Mouse (Mus musculus) MEL (cell line): ENCODE data around the gene Pi16. TPM values are rescaled to one million over a fixed set of nuclear protein-coding genes. Genes with fewer than 3 reads are reported as not detected.

ENCODE experiments used
- DNase-seq: peaks from one replicate; pipeline ENCODE4 v3.0.0; 2011; ENCODE audit warnings: low read depth, low spot score
- H3K27ac ChIP-seq: 2 replicates; pipeline ENCODE4 v1.5.1; 2012; ENCODE audit warnings: low read depth, mild to moderate bottlenecking, control low read depth, low read length, moderate library complexity; ENCODE audit not compliant: control insufficient read depth
- H3K27me3 ChIP-seq, 2 experiments: fragments of 150-350 bp in 1 of 2; sonication (generic) in 1 of 2; 2 replicates each; pipeline ENCODE4 v1.6.1; 2012; ENCODE audit warnings: low read length in 2 of 2, mild to moderate bottlenecking in 2 of 2, improper control_type of control experiment in 1 of 2, moderate library complexity in 1 of 2; ENCODE audit not compliant: insufficient read depth in 2 of 2, control insufficient read depth in 1 of 2
- H3K36me3 ChIP-seq, 2 experiments: 2 replicates each; pipeline ENCODE4 v1.6.1; 2012 to 2014; ENCODE audit warnings: low read length in 2 of 2, improper control_type of control experiment in 1 of 2, inconsistent platforms in 1 of 2, mild to moderate bottlenecking in 1 of 2; ENCODE audit not compliant: insufficient read depth in 2 of 2, control insufficient read depth in 1 of 2
- H3K4me1 ChIP-seq, 2 experiments: fragments of 150-350 bp in 1 of 2; sonication (generic) in 1 of 2; 2 replicates each; pipeline ENCODE4 v1.6.1; 2012; ENCODE audit warnings: low read length in 2 of 2, improper control_type of control experiment in 1 of 2, mild to moderate bottlenecking in 1 of 2; ENCODE audit not compliant: insufficient read depth in 2 of 2, control insufficient read depth in 1 of 2
- H3K4me3 ChIP-seq, 2 experiments: fragments of 150-350 bp in 1 of 2; sonication (generic) in 1 of 2; 2 replicates each; pipeline ENCODE4 v1.5.1; 2012; ENCODE audit warnings: low read depth in 2 of 2, low read length in 2 of 2, mild to moderate bottlenecking in 2 of 2, moderate library complexity in 2 of 2, control low read depth in 1 of 2, improper control_type of control experiment in 1 of 2; ENCODE audit not compliant: control insufficient read depth in 1 of 2, insufficient read depth in 1 of 2
- H3K79me2 ChIP-seq: 2 replicates; pipeline ENCODE4 v1.6.1; 2012; ENCODE audit warnings: mild to moderate bottlenecking, low read length, moderate library complexity; ENCODE audit not compliant: control insufficient read depth, poor library complexity, insufficient read depth
- H3K9ac ChIP-seq: 2 replicates; pipeline ENCODE4 v1.6.1; 2012; ENCODE audit warnings: low read depth, mild to moderate bottlenecking, control low read depth, low read length, moderate library complexity; ENCODE audit not compliant: control insufficient read depth, poor library complexity, severe bottlenecking
- H3K9me3 ChIP-seq: fragments of 150-350 bp; sonication (generic); replicated peaks from 2 replicates; pipeline ENCODE4 v1.6.1; 2012; ENCODE audit warnings: mild to moderate bottlenecking, low read length, improper control_type of control experiment, moderate library complexity; ENCODE audit not compliant: insufficient read depth
- BHLHE40 ChIP-seq: IDR thresholded peaks from 2 replicates; pipeline ENCODE4 v1.6.1; 2012; ENCODE audit warnings: low read depth, mild to moderate bottlenecking, inconsistent platforms, low read length, improper control_type of control experiment, borderline replicate concordance
- CHD1 ChIP-seq: IDR thresholded peaks from 2 replicates; pipeline ENCODE4 v1.6.1; 2012; ENCODE audit warnings: low read depth, mild to moderate bottlenecking, inconsistent platforms, low read length, improper control_type of control experiment
- CHD2 ChIP-seq: IDR thresholded peaks from 2 replicates; pipeline ENCODE4 v1.6.1; 2011; ENCODE audit warnings: low read length, improper control_type of control experiment
- EP300 ChIP-seq, 2 experiments: IDR thresholded peaks; 2 replicates each; pipeline ENCODE4 v1.6.1; 2011; ENCODE audit warnings: improper control_type of control experiment in 2 of 2, low read length in 2 of 2, low read depth in 1 of 2, mild to moderate bottlenecking in 1 of 2
- JUND ChIP-seq: IDR thresholded peaks from 2 replicates; pipeline ENCODE4 v1.6.1; 2011; ENCODE audit warnings: low read depth, mild to moderate bottlenecking, improper control_type of control experiment, low read length
- MEF2A ChIP-seq: IDR thresholded peaks from 2 replicates; pipeline ENCODE4 v1.6.1; 2014; ENCODE audit warnings: low read depth, mild to moderate bottlenecking, inconsistent platforms, low read length, improper control_type of control experiment; ENCODE audit not compliant: poor library complexity, insufficient replicate concordance, severe bottlenecking; ENCODE audit errors: extremely low read depth
- MXI1 ChIP-seq: IDR thresholded peaks from 2 replicates; pipeline ENCODE4 v1.6.1; 2011; ENCODE audit warnings: mild to moderate bottlenecking, low read depth, low read length, improper control_type of control experiment
- MYB ChIP-seq: IDR thresholded peaks from 2 replicates; pipeline ENCODE4 v1.6.1; 2011; ENCODE audit warnings: mild to moderate bottlenecking, low read depth, low read length, improper control_type of control experiment
- MYC ChIP-seq: IDR thresholded peaks from 2 replicates; pipeline ENCODE4 v1.6.1; 2011; ENCODE audit warnings: low read depth, mild to moderate bottlenecking, low read length, improper control_type of control experiment, moderate library complexity
- POLR2A ChIP-seq, 2 experiments: IDR thresholded peaks; 2 replicates each; pipeline ENCODE4 v1.6.1; 2011 to 2012; ENCODE audit warnings: low read length in 2 of 2, mild to moderate bottlenecking in 2 of 2, control low read depth in 1 of 2, improper control_type of control experiment in 1 of 2, low read depth in 1 of 2, moderate library complexity in 1 of 2; ENCODE audit not compliant: control insufficient read depth in 1 of 2, insufficient read depth in 1 of 2, poor library complexity in 1 of 2
- POLR2AphosphoS2 ChIP-seq: IDR thresholded peaks from 2 replicates; pipeline ENCODE4 v1.6.1; 2011; ENCODE audit warnings: low read length, improper control_type of control experiment
- POLR2AphosphoS5 ChIP-seq: IDR thresholded peaks from 2 replicates; pipeline ENCODE4 v1.6.1; 2012; ENCODE audit warnings: low read depth, borderline replicate concordance, mild to moderate bottlenecking, inconsistent platforms, low read length, moderate library complexity, mixed read lengths
- RAD21 ChIP-seq: IDR thresholded peaks from 2 replicates; pipeline ENCODE4 v1.6.1; 2011; ENCODE audit warnings: mild to moderate bottlenecking, low read depth, low read length, improper control_type of control experiment
- RCOR1 ChIP-seq: IDR thresholded peaks from 2 replicates; pipeline ENCODE4 v1.6.1; 2012; ENCODE audit warnings: low read depth, mild to moderate bottlenecking, inconsistent platforms, low read length, improper control_type of control experiment
- TBP ChIP-seq: IDR thresholded peaks from 2 replicates; pipeline ENCODE4 v1.8.0; 2011; ENCODE audit warnings: low read depth, low read length, improper control_type of control experiment
- ZKSCAN1 ChIP-seq: IDR thresholded peaks from 2 replicates; pipeline ENCODE4 v1.6.1; 2012; ENCODE audit warnings: low read depth, mild to moderate bottlenecking, inconsistent platforms, low read length, improper control_type of control experiment, moderate library complexity
- ZNF384 ChIP-seq: IDR thresholded peaks from 2 replicates; pipeline ENCODE4 v1.6.1; 2012; ENCODE audit warnings: low read depth, mild to moderate bottlenecking, inconsistent platforms, low read length, improper control_type of control experiment
- polyA plus RNA-seq, 2 experiments: library from polyadenylated mRNA; stranded (reverse) in 1 of 2; unstranded in 1 of 2; fragments of >175 nt in 1 of 2; fragments of >200 nt in 1 of 2; gene quantifications; 2 replicates each; pipeline versions ENCODE4 v1.2.1 to v1.2.4; 2012; ENCODE audit warnings: low replicate concordance in 2 of 2, low read depth in 1 of 2; ENCODE audit not compliant: insufficient read length in 2 of 2, insufficient read depth in 1 of 2, missing spikeins in 1 of 2
- total RNA-seq: library from RNA; depleted of rRNA; stranded (reverse); fragments of 300-350 nt; gene quantifications from 2 replicates; pipeline ENCODE4 v1.2.3, GENCODE M21; 2012

The Pi16 gene
- total and polyA plus RNA-seq, 3 experiments: 0.08 to 0.42 TPM; not detected in 1

DNA sequence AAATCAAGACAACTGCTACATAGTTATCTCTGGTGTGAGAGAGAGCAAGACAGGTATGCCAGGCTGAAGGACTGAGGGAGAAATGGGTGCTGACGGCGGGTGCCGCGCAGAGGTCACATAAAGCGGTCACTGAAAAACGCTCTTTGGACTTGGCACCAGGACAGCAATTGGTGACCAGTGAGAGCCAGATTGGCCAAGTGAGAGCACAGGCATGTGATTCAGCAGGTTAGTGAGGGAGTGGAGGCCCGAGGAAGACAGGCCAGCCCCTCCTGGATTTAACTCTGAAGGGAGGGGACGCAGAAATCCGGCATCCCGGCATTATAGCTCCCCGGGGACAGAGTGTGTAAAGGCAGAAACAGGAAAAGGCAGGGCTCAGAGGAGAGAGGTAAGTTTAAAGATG is 43.6 kb upstream of the Pi16 start:
- no peaks in the 10 kb centered on the region for H3K9me3 ChIP-seq
- peaks cover 0 to 8% of the 10 kb centered on the region in 2 experiments; a peak in 2 of 4 replicates for H3K4me1 ChIP-seq
- H3K36me3 ChIP-seq: peaks cover 0 to 7% of the 10 kb centered on the region in 2 experiments; a peak in 2 of 4 replicates
- DNase-seq: no peak
- no peaks in the 10 kb centered on the region for H3K27me3 ChIP-seq
- H3K9ac ChIP-seq: no peak overlapping the region
- TF ChIP-seq MYC (no peak), POLR2AphosphoS5 (no peak), MXI1 (no peak), JUND (no peak), CHD1 (no peak), MEF2A (no peak), POLR2A (IDR thresholded peaks at IDR 0.05; ENCODE audit: control insufficient read depth in 1 of 2, insufficient read depth in 1 of 2, low read depth in 1 of 2, low read length in 2 of 2, poor library complexity in 1 of 2) (no peak), POLR2AphosphoS2 (no peak), BHLHE40 (no peak), RAD21 (no peak), ZNF384 (no peak), RCOR1 (no peak), MYB (no peak), CHD2 (no peak)
- no peak overlapping the region for H3K4me3 ChIP-seq
- H3K79me2 ChIP-seq: peaks cover 17% of the 10 kb centered on the region
- no peak overlapping the region for H3K27ac ChIP-seq

DNA sequence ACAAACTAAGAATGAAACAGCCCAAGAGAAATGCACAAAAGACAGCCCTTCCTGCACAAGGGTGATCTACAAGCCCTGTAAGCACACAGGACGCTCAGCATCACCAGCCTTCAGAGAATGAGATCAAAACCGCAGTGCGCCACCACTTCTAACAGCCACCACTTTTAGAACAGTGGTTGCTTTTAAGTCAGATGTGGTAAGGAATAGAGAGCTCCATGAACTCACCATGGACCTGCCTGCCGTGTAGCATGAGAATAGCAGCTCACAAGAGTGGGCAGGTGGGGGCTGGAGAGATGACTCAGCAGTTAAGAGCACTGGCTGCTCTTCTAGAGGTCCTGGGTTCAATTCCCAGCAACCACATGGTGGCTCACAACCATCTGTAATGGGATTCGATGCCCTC is 37.1 kb upstream of the Pi16 start:
- H3K4me3 ChIP-seq: no peak overlapping the region
- no peak overlapping the region for H3K9ac ChIP-seq
- TF ChIP-seq MEF2A: no peak
- no peak for TF ChIP-seq ZKSCAN1
- TF ChIP-seq EP300 (IDR thresholded peaks at IDR 0.05; ENCODE audit: low read depth in 1 of 2, low read length in 2 of 2): no peak
- no peak for TF ChIP-seq TBP
- no peak for TF ChIP-seq POLR2A (IDR thresholded peaks at IDR 0.05; ENCODE audit: control insufficient read depth in 1 of 2, insufficient read depth in 1 of 2, low read depth in 1 of 2, low read length in 2 of 2, poor library complexity in 1 of 2)
- H3K27ac ChIP-seq: no peak overlapping the region
- H3K27me3 ChIP-seq: no peaks in the 10 kb centered on the region
- peaks cover 0 to 8% of the 10 kb centered on the region in 2 experiments; a peak in 2 of 4 replicates for H3K4me1 ChIP-seq
- DNase-seq: no peak
- no peaks in the 10 kb centered on the region for H3K9me3 ChIP-seq
- H3K36me3 ChIP-seq: peaks cover 4 to 6% of the 10 kb centered on the region in 2 experiments
- no peaks in the 10 kb centered on the region for H3K79me2 ChIP-seq
